Mouse (Mus musculus): ENCODE measurements at regions not wholly inside any gene's neighbourhood (a gene's known extent, or its start where the extent isn't known, plus 50 kb on each side); places are given as distances from the start of the nearest gene placed in this dataset.

- no peak for DNase-seq
These were observed 164.8 kb downstream of the Gm26897 start for GRCm38 (mm10) chr5:111898482-111898881.

GRCm38 (mm10) chr5:111901197-111901596 lies 167.5 kb downstream of the Gm26897 start:
- DNase-seq: no peak

- no peak for DNase-seq
These were observed 168.0 kb downstream of the Gm26897 start for GRCm38 (mm10) chr5:111901678-111902077.

GRCm38 (mm10) chr5:111908085-111908484 lies 174.4 kb downstream of the Gm26897 start:
- DNase-seq: no peak

GRCm38 (mm10) chr5:111910514-111910913 lies 176.8 kb downstream of the Gm26897 start:
- no peak for DNase-seq

GRCm38 (mm10) chr5:111913354-111913753 lies 179.6 kb downstream of the Gm26897 start:
- no peak for DNase-seq

GRCm38 (mm10) chr5:111914296-111914695 lies 180.6 kb downstream of the Gm26897 start:
- DNase-seq: no peak

GRCm38 (mm10) chr5:111917643-111918252 lies 184.0 kb downstream of the Gm26897 start:
- DNase-seq: no peak

- DNase-seq: no peak
These were observed 185.2 kb downstream of the Gm26897 start for GRCm38 (mm10) chr5:111918888-111919287.

GRCm38 (mm10) chr5:111922991-111923701 lies 189.4 kb downstream of the Gm26897 start:
- no peak for DNase-seq

- DNase-seq: no peak
These were observed 192.0 kb downstream of the Gm26897 start for GRCm38 (mm10) chr5:111925757-111926156.

- no peak for DNase-seq
These were observed 195.7 kb downstream of the Gm26897 start for GRCm38 (mm10) chr5:111929180-111929990.

- no peak for DNase-seq
These were observed 196.2 kb downstream of the Gm26897 start for GRCm38 (mm10) chr5:111929991-111930339.

GRCm38 (mm10) chr5:111931733-111932132 lies 198.0 kb downstream of the Gm26897 start:
- no peak for DNase-seq

GRCm38 (mm10) chr5:111935381-111936134 lies 201.8 kb downstream of the Gm26897 start:
- DNase-seq: peak; percentile 82

- DNase-seq: no peak
These were observed 208.1 kb downstream of the Gm26897 start for GRCm38 (mm10) chr5:111941831-111942230.

- no peak for DNase-seq
These were observed 209.1 kb downstream of the Gm26897 start for GRCm38 (mm10) chr5:111942792-111943191.

GRCm38 (mm10) chr5:111943337-111944162 lies 209.8 kb downstream of the Gm26897 start:
- no peak for DNase-seq

GRCm38 (mm10) chr5:111944273-111944971 lies 210.7 kb downstream of the Gm26897 start:
- no peak for DNase-seq

- no peak for DNase-seq
These were observed 211.2 kb downstream of the Gm26897 start for GRCm38 (mm10) chr5:111944972-111945285.

GRCm38 (mm10) chr5:111946281-111946680 lies 212.6 kb downstream of the Gm26897 start:
- no peak for DNase-seq

- no peak for DNase-seq
These were observed 224.0 kb downstream of the Gm26897 start for GRCm38 (mm10) chr5:111957698-111958097.
